Mouse (Mus musculus): ENCODE data around the gene Csgalnact2. TPM values are rescaled to one million over a fixed set of nuclear protein-coding genes. Genes with fewer than 3 reads are reported as not detected.

Csgalnact2 gene
- polyA plus RNA-seq (2014; fragmentation: Illumina TruSeq; extraction: RNeasy Lipid Tissue Mini Kit (QIAGEN cat#74804); ENCODE audit: low read depth, low replicate concordance), result 36.1 TPM

GRCm38 (mm10) chr6:118138731-118139709 lies at the start of gene Csgalnact2:
TSS of gene Csgalnact2 (minus strand) at chr6:118139140.

Other genes with a start within 250 kb of the Csgalnact2 start
- 622 TPM for gene Hnrnpf, start 238.8 kb downstream of the Csgalnact2 start, polyA plus RNA-seq (2014; fragmentation: Illumina TruSeq; extraction: RNeasy Lipid Tissue Mini Kit (QIAGEN cat#74804); ENCODE audit: low read depth, low replicate concordance)
- 18.8 TPM for gene Fxyd4, start 201.4 kb downstream of the Csgalnact2 start, polyA plus RNA-seq (2014; fragmentation: Illumina TruSeq; extraction: RNeasy Lipid Tissue Mini Kit (QIAGEN cat#74804); ENCODE audit: low read depth, low replicate concordance)
- gene Rasgef1a, start 127.7 kb downstream of the Csgalnact2 start, polyA plus RNA-seq (2014; fragmentation: Illumina TruSeq; extraction: RNeasy Lipid Tissue Mini Kit (QIAGEN cat#74804); ENCODE audit: low read depth, low replicate concordance), result 0.79 TPM
- gene Ret, start 58.6 kb upstream of the Csgalnact2 start, polyA plus RNA-seq (2014; fragmentation: Illumina TruSeq; extraction: RNeasy Lipid Tissue Mini Kit (QIAGEN cat#74804); ENCODE audit: low read depth, low replicate concordance), result 5.4 TPM

All from sigmoid colon, adult 10 weeks (tissue).